Comparison of ENCODE assay signal across 22 mouse cellular contexts in the genomic region with DNA sequence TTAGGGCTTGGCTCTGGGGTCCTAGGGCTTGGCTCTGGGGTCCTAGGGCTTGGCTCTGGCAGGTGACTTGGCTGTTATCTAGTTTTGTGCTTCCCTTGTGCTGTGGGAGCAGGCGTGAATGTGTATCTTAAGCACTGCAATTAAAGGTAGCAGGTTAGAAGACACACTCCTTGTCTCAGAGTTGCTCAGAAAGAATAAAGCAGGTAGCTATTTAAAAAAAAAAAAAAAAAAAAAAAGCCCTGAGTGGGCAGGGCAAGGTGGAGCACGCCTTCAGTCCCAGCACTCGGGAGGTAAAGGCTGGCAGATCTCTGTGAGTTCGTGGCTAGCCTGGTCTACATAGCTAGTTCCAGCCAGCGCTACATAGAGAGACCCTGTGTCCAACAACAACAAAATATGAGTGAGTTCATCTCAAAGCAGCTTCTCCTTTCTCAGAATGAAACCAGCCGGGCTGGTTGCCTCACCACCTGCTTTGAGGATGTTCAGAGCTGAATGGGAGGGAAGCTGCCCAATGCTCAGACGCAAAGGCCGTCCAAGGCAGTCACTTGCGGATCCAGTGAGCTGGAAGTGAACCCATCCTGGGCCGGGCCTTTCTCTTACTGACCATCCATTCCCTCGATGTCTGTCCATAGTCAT. TPM values are rescaled to one million over a fixed set of nuclear protein-coding genes. Genes with fewer than 3 reads are reported as not detected.
DNase-seq lines count a peak whose midpoint lies in the region; ATAC-seq and TF ChIP-seq lines count a peak whose summit lies in the region.
"Had no signal": no experiment of that assay in that cellular context is flagged by ENCODE, and none has a peak within 500 bp of the region (broad histone marks: within the 10 kb centered on the region; RNA-seq: fewer than 3 reads in every experiment).

No protein-coding gene starts in this region.

- no peak overlapping the region for H3K9ac ChIP-seq in heart, embryonic 13.5 days
- no peak overlapping the region for H3K9ac ChIP-seq in MEL (ENCODE audit: control insufficient read depth, low read depth, low read length, poor library complexity, severe bottlenecking)
- H3K9ac ChIP-seq in midbrain, embryonic 15.5 days = no peak overlapping the region
- H3K9ac ChIP-seq: liver, embryonic 15.5 days had no signal

- H3K79me2 ChIP-seq in MEL (ENCODE audit: control insufficient read depth, insufficient read depth, low read length, poor library complexity) = peaks cover 22% of the 10 kb centered on the region; the same call in 1 of the 2 replicates

- no peak for TF ChIP-seq POLR2A in MEL (IDR thresholded peaks at IDR 0.05; ENCODE audit: control insufficient read depth in 1 of 2, insufficient read depth in 1 of 2, low read depth in 1 of 2, low read length in 2 of 2, poor library complexity in 1 of 2)

- peak overlapping the region; percentile 77 for H3K27ac ChIP-seq in heart, embryonic 13.5 days (replicated peaks)
- H3K27ac ChIP-seq in MEL (ENCODE audit: control insufficient read depth, low read depth, low read length) = no peak overlapping the region
- no peak overlapping the region for H3K27ac ChIP-seq in midbrain, embryonic 15.5 days
- H3K27ac ChIP-seq: embryonic facial prominence, embryonic 10.5 days; hindbrain, embryonic 10.5 days; liver, embryonic 15.5 days had no signal

- intact Hi-C loops in heart, postnatal 10 days (cut with DNase I) = no loop called here

- WGBS in heart, embryonic 13.5 days = 78% methylated on average over 11 of the region's 11 CpGs
- 92% methylated on average over 11 of the region's 11 CpGs for WGBS in midbrain, embryonic 15.5 days

- no peak for TF ChIP-seq RAD21 in MEL (IDR thresholded peaks at IDR 0.05; ENCODE audit: low read depth, low read length)

- TF ChIP-seq EP300 in MEL (IDR thresholded peaks at IDR 0.05; ENCODE audit: low read depth in 1 of 2, low read length in 2 of 2) = no peak

- peaks cover 84% of the 10 kb centered on the region for H3K4me1 ChIP-seq in heart, embryonic 13.5 days
- H3K4me1 ChIP-seq in MEL (ENCODE audit: control insufficient read depth in 1 of 2, insufficient read depth in 2 of 2, low read length in 2 of 2) = peaks cover 14 to 31% of the 10 kb centered on the region in 2 experiments
- peaks cover 93% of the 10 kb centered on the region for H3K4me1 ChIP-seq in megakaryocyte, embryonic 14.5 days
- H3K4me1 ChIP-seq in midbrain, embryonic 15.5 days = peaks cover 36% of the 10 kb centered on the region

- no peak for DNase-seq in heart, postnatal 10 days
- peak; percentile 34 for DNase-seq in 416B (ENCODE audit: low read depth)
- DNase-seq in MEL (ENCODE audit: low read depth, low spot score) = no peak
- no peak for DNase-seq in adipocyte (ENCODE audit: low spot score)
- DNase-seq: adrenal gland, postnatal 14 days; B cell, adult 2 months; cerebellum, adult 18-20 months; cerebellum, postnatal 25 days; gastrocnemius, postnatal 14 days; kidney, adult 2 months; kidney, postnatal 10 days; right cerebral cortex, postnatal 4 days; thymus, adult 2 months had no signal

- 0 out of 2 replicates have a peak, but pooled peaks cover 2% of the 10 kb centered on the region for H3K36me3 ChIP-seq in heart, embryonic 13.5 days
- peaks cover 0 to 15% of the 10 kb centered on the region in 2 experiments; a peak in 2 of 4 replicates for H3K36me3 ChIP-seq in MEL (ENCODE audit: control insufficient read depth in 1 of 2, insufficient read depth in 2 of 2, low read length in 2 of 2)
- peaks cover 83% of the 10 kb centered on the region for H3K36me3 ChIP-seq in megakaryocyte, embryonic 14.5 days (replicated peaks; ENCODE audit: low read length)
- H3K36me3 ChIP-seq in midbrain, embryonic 15.5 days (replicated peaks) = no peaks in the 10 kb centered on the region
- H3K36me3 ChIP-seq: embryonic facial prominence, embryonic 10.5 days; hindbrain, embryonic 10.5 days; liver, embryonic 15.5 days had no signal

- ATAC-seq in heart, embryonic 13.5 days (ENCODE audit: extremely low read depth, insufficient number of reproducible peaks, low FRiP score, low TSS enrichment) = no peak
- ATAC-seq in midbrain, embryonic 15.5 days (replicated peaks) = no peak
- ATAC-seq in frontal cortex, adult (ENCODE audit: low TSS enrichment) = no peak
- ATAC-seq: Patski had no signal

- no peak overlapping the region for H3K4me3 ChIP-seq in heart, embryonic 13.5 days
- no peak overlapping the region for H3K4me3 ChIP-seq in MEL (ENCODE audit: control insufficient read depth in 1 of 2, insufficient read depth in 1 of 2, low read depth in 2 of 2, low read length in 2 of 2)
- peak overlapping the region; percentile 20 for H3K4me3 ChIP-seq in megakaryocyte, embryonic 14.5 days (replicated peaks)
- no peak overlapping the region for H3K4me3 ChIP-seq in midbrain, embryonic 15.5 days
- H3K4me3 ChIP-seq: embryonic facial prominence, embryonic 10.5 days; hindbrain, embryonic 10.5 days; liver, embryonic 15.5 days had no signal

- H3K4me2 ChIP-seq in heart, embryonic 13.5 days = no peak overlapping the region
- H3K4me2 ChIP-seq in midbrain, embryonic 15.5 days = no peak overlapping the region
- H3K4me2 ChIP-seq: heart, embryonic 11.5 days; liver, embryonic 15.5 days had no signal

- no peaks in the 10 kb centered on the region for H3K27me3 ChIP-seq in heart, embryonic 13.5 days (replicated peaks)
- H3K27me3 ChIP-seq in MEL (ENCODE audit: control insufficient read depth in 1 of 2, insufficient read depth in 2 of 2, low read length in 2 of 2) = no peaks in the 10 kb centered on the region
- no peaks in the 10 kb centered on the region for H3K27me3 ChIP-seq in megakaryocyte, embryonic 14.5 days (replicated peaks)
- no peaks in the 10 kb centered on the region for H3K27me3 ChIP-seq in midbrain, embryonic 15.5 days (replicated peaks)
- H3K27me3 ChIP-seq: liver, embryonic 15.5 days; Patski had no signal

- no peak for TF ChIP-seq CTCF in MEL (IDR thresholded peaks at IDR 0.05 in 2 of 3, conservative IDR thresholded peaks at IDR 0.05 in 1 of 3; ENCODE audit: control insufficient read depth in 1 of 3, insufficient read depth in 1 of 3, low read depth in 2 of 3, low read length in 3 of 3, poor library complexity in 1 of 3, severe bottlenecking in 1 of 3)

- no peaks in the 10 kb centered on the region for H3K9me3 ChIP-seq in heart, embryonic 13.5 days
- H3K9me3 ChIP-seq in MEL (replicated peaks; ENCODE audit: insufficient read depth, low read length) = no peaks in the 10 kb centered on the region
- H3K9me3 ChIP-seq in megakaryocyte, embryonic 14.5 days = peaks cover 4% of the 10 kb centered on the region; the same call in 1 of the 2 replicates
- no peaks in the 10 kb centered on the region for H3K9me3 ChIP-seq in midbrain, embryonic 15.5 days
- H3K9me3 ChIP-seq: embryonic facial prominence, embryonic 10.5 days; hindbrain, embryonic 10.5 days; liver, embryonic 15.5 days had no signal

TF ChIP-seq in MEL, 35 proteins besides CTCF, POLR2A, EP300 and RAD21:
- TF ChIP-seq POLR2AphosphoS5 (IDR thresholded peaks at IDR 0.05; ENCODE audit: borderline replicate concordance, low read depth, low read length) = no peak
- TF ChIP-seq ZNF384 (IDR thresholded peaks at IDR 0.05; ENCODE audit: low read depth, low read length) = peak; percentile 40; the same call in 1 of the 2 replicates

RNA-seq across cellular contexts. Expression of gene Ksr1, which starts 6.2 kb away (rescaled TPM):
- 2.2 and 2.4 TPM in 2 replicates for polyA plus RNA-seq in heart, embryonic 13.5 days (2015; fragmentation: Nextera tagmentation; extraction: Ambion mirVana)
- 10 to 100 TPM; 10.4 to 11.9 TPM for total RNA-seq in heart, postnatal 10 days (2021)
- 9.7 and 10.5 TPM in 2 replicates for total RNA-seq in MEL (2012; rRNA removed)
- 10 to 100 TPM in 1 of 2 experiments, not detected in 1; 18.4 TPM for polyA plus RNA-seq in MEL (2012; ENCODE audit: insufficient read depth in 1 of 2, insufficient read length in 2 of 2, low read depth in 1 of 2, low replicate concordance in 2 of 2, missing spikeins in 1 of 2)
- 46.5 and 208 TPM in 2 replicates for polyA plus RNA-seq in megakaryocyte, embryonic 14.5 days (2012; ENCODE audit: insufficient read depth, low replicate concordance)
- polyA plus RNA-seq in midbrain, embryonic 15.5 days (2015; fragmentation: Nextera tagmentation; extraction: Ambion mirVana) = 5.1 and 6.1 TPM in 2 replicates
